Mouse (Mus musculus) MEL (cell line): ENCODE measurements at regions not wholly inside any gene's neighbourhood (a gene's known extent, or its start where the extent isn't known, plus 50 kb on each side); places are given as distances from the start of the nearest gene placed in this dataset.

Source experiments
- CTCF ChIP-seq, 3 experiments: IDR thresholded peaks in 2 of 3; conservative IDR thresholded peaks in 1 of 3; 2 replicates each; pipeline ENCODE4 v1.5.1; 2011 to 2012; ENCODE audit warnings: low read length in 3 of 3, low read depth in 2 of 3, mild to moderate bottlenecking in 2 of 3, improper control_type of control experiment in 1 of 3, inconsistent platforms in 1 of 3, mixed read lengths in 1 of 3, moderate library complexity in 1 of 3; ENCODE audit not compliant: control insufficient read depth in 1 of 3, insufficient read depth in 1 of 3, poor library complexity in 1 of 3, severe bottlenecking in 1 of 3
- E2F4 ChIP-seq: IDR thresholded peaks from 2 replicates; pipeline ENCODE4 v1.6.1; 2011; ENCODE audit warnings: low read depth, low read length, improper control_type of control experiment, borderline replicate concordance
- MYC ChIP-seq: IDR thresholded peaks from 2 replicates; pipeline ENCODE4 v1.6.1; 2011; ENCODE audit warnings: low read depth, mild to moderate bottlenecking, low read length, improper control_type of control experiment, moderate library complexity
- NELFE ChIP-seq: IDR thresholded peaks from 2 replicates; pipeline ENCODE4 v1.6.1; 2011; ENCODE audit warnings: low read depth, low read length, improper control_type of control experiment
- NRF1 ChIP-seq: IDR thresholded peaks from 2 replicates; pipeline ENCODE4 v1.6.1; 2014; ENCODE audit warnings: low read depth, mild to moderate bottlenecking, inconsistent platforms, low read length, improper control_type of control experiment, moderate library complexity; ENCODE audit not compliant: poor library complexity, insufficient read depth, severe bottlenecking
- POLR2A ChIP-seq, 2 experiments: IDR thresholded peaks; 2 replicates each; pipeline ENCODE4 v1.6.1; 2011 to 2012; ENCODE audit warnings: low read length in 2 of 2, mild to moderate bottlenecking in 2 of 2, control low read depth in 1 of 2, improper control_type of control experiment in 1 of 2, low read depth in 1 of 2, moderate library complexity in 1 of 2; ENCODE audit not compliant: control insufficient read depth in 1 of 2, insufficient read depth in 1 of 2, poor library complexity in 1 of 2
- TCF12 ChIP-seq: IDR thresholded peaks from 2 replicates; pipeline ENCODE4 v1.6.1; 2014; ENCODE audit warnings: low read depth, mild to moderate bottlenecking, inconsistent platforms, low read length, improper control_type of control experiment, moderate library complexity
- ZKSCAN1 ChIP-seq: IDR thresholded peaks from 2 replicates; pipeline ENCODE4 v1.6.1; 2012; ENCODE audit warnings: low read depth, mild to moderate bottlenecking, inconsistent platforms, low read length, improper control_type of control experiment, moderate library complexity
- ZMIZ1 ChIP-seq: IDR thresholded peaks from 2 replicates; pipeline ENCODE4 v1.6.1; 2012; ENCODE audit warnings: low read depth, mild to moderate bottlenecking, inconsistent platforms, low read length, improper control_type of control experiment, moderate library complexity

GRCm38 (mm10) chr9:61825804-61826203 is 88.5 kb downstream of the Rplp1 start:
- TF ChIP-seq CTCF (IDR thresholded peaks at IDR 0.05 in 2 of 3, conservative IDR thresholded peaks at IDR 0.05 in 1 of 3; ENCODE audit: control insufficient read depth in 1 of 3, insufficient read depth in 1 of 3, low read depth in 2 of 3, low read length in 3 of 3, poor library complexity in 1 of 3, severe bottlenecking in 1 of 3) (no peak), E2F4 (no peak), ZMIZ1 (no peak), TCF12 (no peak), POLR2A (IDR thresholded peaks at IDR 0.05; ENCODE audit: control insufficient read depth in 1 of 2, insufficient read depth in 1 of 2, low read depth in 1 of 2, low read length in 2 of 2, poor library complexity in 1 of 2) (no peak), NELFE (no peak), NRF1 (no peak), MYC (no peak), ZKSCAN1 (no peak)
